Mouse (Mus musculus) cerebellum, adult 9-11 months (tissue): ENCODE results near the gene Gm21970.

Source experiments
- DNase-seq: peaks from one replicate; pipeline ENCODE4 v3.0.0; 2022

Gene Gm21970

DNA sequence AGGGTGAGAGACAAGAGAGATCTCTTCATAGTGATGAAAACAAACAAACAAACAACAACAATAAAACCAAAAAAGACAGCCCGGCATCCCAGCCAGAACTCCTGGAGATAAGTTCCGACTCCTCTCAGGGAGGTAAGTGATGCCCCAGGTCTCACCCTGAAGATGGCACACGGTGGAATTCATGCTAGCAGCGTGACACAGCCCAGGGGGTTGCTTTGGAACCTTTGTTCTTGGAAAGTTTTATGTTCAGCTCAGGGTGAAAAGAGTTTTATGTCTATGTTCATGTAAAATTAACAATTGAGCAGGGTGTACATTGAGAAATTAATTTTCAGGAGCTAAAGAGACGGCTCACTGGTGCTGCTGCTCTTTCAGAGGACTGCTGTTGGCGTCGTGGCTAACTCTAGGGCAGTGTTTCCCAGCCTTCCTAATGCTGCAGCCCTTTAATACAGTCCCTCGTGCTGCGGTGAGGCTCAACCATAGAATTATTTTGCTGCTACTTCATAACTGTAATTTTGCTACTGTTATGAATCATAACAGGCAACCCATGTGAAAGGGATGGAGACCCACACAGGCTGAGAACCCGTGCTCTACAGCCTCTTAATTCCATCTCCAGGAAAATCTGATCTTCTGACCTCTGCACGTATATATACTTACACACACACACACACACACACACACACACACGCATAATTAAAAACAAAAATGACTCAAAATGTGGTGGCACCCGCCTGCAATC lies 74.2 kb downstream of the Gm21970 start:
- DNase-seq, result no peak

DNA sequence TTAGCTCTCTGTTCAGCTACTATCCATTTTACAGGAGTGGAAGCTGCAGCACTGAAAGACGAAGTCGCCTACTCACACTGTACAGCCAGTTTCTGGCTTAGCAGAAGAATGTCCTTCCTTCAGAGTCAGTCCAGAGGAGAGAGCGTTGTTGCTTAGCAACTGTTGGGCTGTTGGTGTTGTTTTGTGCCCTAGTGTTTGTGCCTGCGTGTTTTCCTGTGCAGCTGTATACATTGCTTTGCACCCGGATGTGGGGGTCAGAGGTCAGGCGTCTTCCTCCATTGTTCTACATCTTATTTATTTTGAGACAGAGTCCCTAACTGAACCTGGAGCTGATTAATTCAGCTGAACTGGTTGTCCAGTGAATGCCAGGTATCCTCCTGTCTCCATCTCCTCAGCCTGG lies 75.0 kb downstream of the Gm21970 start:
- no peak for DNase-seq
